Mouse (Mus musculus) midbrain, embryonic 10.5 days (tissue): ENCODE data around the gene Cst13. TPM values are rescaled to one million over a fixed set of nuclear protein-coding genes. Genes with fewer than 3 reads are reported as not detected.
A peak's percentile ranks its signal among the peaks of the same experiment; 100 is the strongest.

Experiments
- DNase-seq: peaks from one replicate; pipeline ENCODE4 v3.0.0-alpha.2; 2017; ENCODE audit warnings: low spot score
- H3K27ac ChIP-seq: fragments of 300-500 bp; sonication (generic); replicated peaks from 2 replicates; pipeline ENCODE4 v1.5.1; 2016; ENCODE audit warnings: mild to moderate bottlenecking
- H3K27me3 ChIP-seq: fragments of 300-500 bp; sonication (generic); 2 replicates; pipeline ENCODE4 v1.6.1; 2016; ENCODE audit warnings: low read depth, mild to moderate bottlenecking; ENCODE audit not compliant: poor library complexity, severe bottlenecking
- H3K36me3 ChIP-seq: fragments of 300-500 bp; sonication (generic); 2 replicates; pipeline ENCODE4 v1.6.1; 2016; ENCODE audit warnings: mild to moderate bottlenecking, moderate library complexity
- H3K4me1 ChIP-seq: fragments of 300-500 bp; sonication (generic); 2 replicates; pipeline ENCODE4 v1.6.1; 2016
- H3K4me3 ChIP-seq: fragments of 300-500 bp; sonication (generic); 2 replicates; pipeline ENCODE4 v1.5.1; 2016; ENCODE audit warnings: mild to moderate bottlenecking, moderate library complexity
- H3K9me3 ChIP-seq: fragments of 300-500 bp; sonication (generic); replicated peaks from 2 replicates; pipeline ENCODE4 v1.6.1; 2016; ENCODE audit warnings: mild to moderate bottlenecking
- WGBS: fragments of 180-500 bp; shearing (Covaris S2); methylation state at CpG from one replicate; pipeline ENCODE4 v1.1.7; 2016; 5-methylcytosine and 5-hydroxymethylcytosine counted together
- polyA plus RNA-seq: library from polyadenylated mRNA; unstranded; fragments of >200 nt; fragmentation: Nextera tagmentation; extraction: Ambion mirVana; gene quantifications from 2 replicates; pipeline ENCODE4 v1.2.1, GENCODE M21; 2016

Gene Cst13
- polyA plus RNA-seq, 1 experiment from 2014 or later = not detected

DNA sequence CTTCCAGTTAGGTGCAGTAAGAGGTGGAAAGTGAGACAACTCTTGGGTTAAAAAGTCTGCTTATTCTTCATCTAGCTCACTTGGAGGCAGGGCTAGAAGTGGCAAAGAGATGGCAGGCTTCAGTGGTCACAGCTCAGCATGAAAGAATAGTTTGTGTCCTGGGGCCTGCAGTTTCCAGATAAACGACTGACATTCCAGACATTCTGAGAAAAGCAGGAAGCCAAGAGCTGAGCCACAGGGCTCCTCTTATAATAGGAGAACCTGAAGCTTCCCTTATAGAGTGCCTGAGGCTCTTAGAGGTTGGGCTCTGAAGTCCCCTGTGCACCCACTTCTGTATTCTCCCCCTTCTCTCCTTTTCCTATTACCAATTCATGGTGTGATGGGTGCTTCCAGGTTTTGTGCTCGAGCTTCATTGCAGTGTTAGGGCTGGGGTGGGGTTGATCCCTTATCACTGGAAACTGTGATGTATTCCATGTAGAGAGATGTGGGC is 58.8 kb downstream of the Cst13 start:
- Histone ChIP-seq H3K4me1 (peaks cover 31% of the 10 kb centered on the region), H3K4me3 (no peak overlapping the region), H3K27ac (0 out of 2 replicates have a peak overlapping the region, but pooled peaks have one; percentile 6), H3K9me3 (no peaks in the 10 kb centered on the region), H3K27me3 (no peaks in the 10 kb centered on the region), H3K36me3 (no peaks in the 10 kb centered on the region)
- WGBS = 15% methylated on average over 2 of the region's 2 CpGs
- DNase-seq = no peak

DNA sequence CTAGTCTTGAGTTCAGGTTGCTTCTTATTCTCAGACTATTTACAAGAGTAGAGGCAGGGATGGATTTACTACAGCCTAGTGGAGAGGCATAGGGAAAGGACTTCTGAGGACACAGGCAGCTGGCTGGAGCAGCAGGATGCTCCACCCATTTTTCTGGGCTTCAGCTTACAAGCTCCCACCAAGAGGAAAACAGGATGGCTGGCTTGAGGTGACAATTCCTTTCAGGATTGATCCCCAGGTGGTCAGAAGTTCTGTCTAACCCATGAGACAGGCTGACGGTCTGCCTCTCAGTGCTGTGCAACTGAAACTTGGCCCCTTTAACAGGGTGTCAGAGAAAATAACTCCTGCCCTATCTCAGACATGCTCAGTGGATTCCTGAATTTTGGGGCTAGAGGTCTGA is 59.3 kb downstream of the Cst13 start:
- Histone ChIP-seq H3K4me1 (peaks cover 26% of the 10 kb centered on the region), H3K4me3 (no peak overlapping the region), H3K36me3 (no peaks in the 10 kb centered on the region), H3K9me3 (no peaks in the 10 kb centered on the region), H3K27me3 (no peaks in the 10 kb centered on the region), H3K27ac (0 out of 2 replicates have a peak overlapping the region, but pooled peaks have one; percentile 6)
- no peak for DNase-seq
- 45% methylated on average over 1 of the region's 1 CpGs for WGBS

Other genes starting within 250 kb of the Cst13 start
- 131 and 152 TPM in 2 replicates for gene Nxt1, start 147.5 kb upstream of the Cst13 start, polyA plus RNA-seq
- 27.2 and 30.1 TPM in 2 replicates for gene Gzf1, start 139.1 kb upstream of the Cst13 start, polyA plus RNA-seq
- 7.5 and 13.6 TPM in 2 replicates for gene Napb, start 87.6 kb upstream of the Cst13 start, polyA plus RNA-seq
- gene Cstl1, start 69.7 kb upstream of the Cst13 start, polyA plus RNA-seq = not detected in 2 replicates
- gene Cst11, start 48.6 kb upstream of the Cst13 start, polyA plus RNA-seq = not detected in 2 replicates
- gene 8030411F24Rik, start 38.1 kb upstream of the Cst13 start, polyA plus RNA-seq = not detected in 2 replicates
- gene Cst12, start 30.7 kb upstream of the Cst13 start, polyA plus RNA-seq = not detected in 2 replicates
- gene Cst8, start 21.3 kb upstream of the Cst13 start, polyA plus RNA-seq = not detected in 2 replicates
- not detected in 2 replicates for gene Cst9, start 15.1 kb downstream of the Cst13 start, polyA plus RNA-seq
- not detected in 2 replicates for gene 9230104L09Rik, start 45.0 kb downstream of the Cst13 start, polyA plus RNA-seq
- gene Cst3, start 55.6 kb downstream of the Cst13 start, polyA plus RNA-seq = 291 and 331 TPM in 2 replicates
- gene Gm1330, start 183.2 kb downstream of the Cst13 start, polyA plus RNA-seq = not detected in 2 replicates
- not detected in 2 replicates for gene Gm10750, start 197.2 kb downstream of the Cst13 start, polyA plus RNA-seq